Mouse (Mus musculus): ENCODE measurements at regions not wholly inside any gene's neighbourhood (a gene's known extent, or its start where the extent isn't known, plus 50 kb on each side); places are given as distances from the start of the nearest gene placed in this dataset.

- no peak for ATAC-seq (replicated peaks; ENCODE audit: poor library complexity)
These were observed 99.1 kb upstream of the Zmiz1 start for GRCm38 (mm10) chr14:25359824-25360294.

GRCm38 (mm10) chr14:25360726-25361125 lies 98.3 kb upstream of the Zmiz1 start:
- ATAC-seq (replicated peaks; ENCODE audit: poor library complexity): no peak

GRCm38 (mm10) chr14:25361129-25361528 lies 97.9 kb upstream of the Zmiz1 start:
- ATAC-seq (replicated peaks; ENCODE audit: poor library complexity): no peak

GRCm38 (mm10) chr14:25362771-25363170 lies 96.2 kb upstream of the Zmiz1 start:
- ATAC-seq (replicated peaks; ENCODE audit: poor library complexity): peak; percentile 76

- ATAC-seq (replicated peaks; ENCODE audit: poor library complexity): no peak
These were observed 93.7 kb upstream of the Zmiz1 start for GRCm38 (mm10) chr14:25365226-25365800.

GRCm38 (mm10) chr14:25366009-25366408 lies 93.0 kb upstream of the Zmiz1 start:
- no peak; the same call in 1 of the 2 replicates for ATAC-seq (replicated peaks; ENCODE audit: poor library complexity)

GRCm38 (mm10) chr14:25370306-25371020 lies 88.5 kb upstream of the Zmiz1 start:
- ATAC-seq (replicated peaks; ENCODE audit: poor library complexity): no peak

GRCm38 (mm10) chr14:25371021-25371400 lies 88.0 kb upstream of the Zmiz1 start:
- ATAC-seq (replicated peaks; ENCODE audit: poor library complexity): no peak

GRCm38 (mm10) chr14:25371661-25372060 lies 87.3 kb upstream of the Zmiz1 start:
- ATAC-seq (replicated peaks; ENCODE audit: poor library complexity): no peak

- 0 out of 2 replicates have a peak, but pooled peaks have one; percentile 33 for ATAC-seq (replicated peaks; ENCODE audit: poor library complexity)
These were observed 86.4 kb upstream of the Zmiz1 start for GRCm38 (mm10) chr14:25372581-25372980.

GRCm38 (mm10) chr14:25373167-25373566 lies 85.8 kb upstream of the Zmiz1 start:
- ATAC-seq (replicated peaks; ENCODE audit: poor library complexity): no peak

- no peak for ATAC-seq (replicated peaks; ENCODE audit: poor library complexity)
These were observed 84.0 kb upstream of the Zmiz1 start for GRCm38 (mm10) chr14:25375001-25375400.

GRCm38 (mm10) chr14:25377091-25377490 lies 81.9 kb upstream of the Zmiz1 start:
- no peak for ATAC-seq (replicated peaks; ENCODE audit: poor library complexity)

- ATAC-seq (replicated peaks; ENCODE audit: poor library complexity): 0 out of 2 replicates have a peak, but pooled peaks have one; percentile 9
These were observed 81.5 kb upstream of the Zmiz1 start for GRCm38 (mm10) chr14:25377554-25377899.

- ATAC-seq (replicated peaks; ENCODE audit: poor library complexity): peak; percentile 79
These were observed 80.9 kb upstream of the Zmiz1 start for GRCm38 (mm10) chr14:25377900-25378716.

GRCm38 (mm10) chr14:25378717-25379224 lies 80.2 kb upstream of the Zmiz1 start:
- ATAC-seq (replicated peaks; ENCODE audit: poor library complexity): peak; percentile 66

GRCm38 (mm10) chr14:25383169-25383824 lies 75.7 kb upstream of the Zmiz1 start:
- no peak for ATAC-seq (replicated peaks; ENCODE audit: poor library complexity)

GRCm38 (mm10) chr14:25385644-25386043 lies 73.3 kb upstream of the Zmiz1 start:
- no peak for ATAC-seq (replicated peaks; ENCODE audit: poor library complexity)

- ATAC-seq (replicated peaks; ENCODE audit: poor library complexity): no peak
These were observed 71.2 kb upstream of the Zmiz1 start for GRCm38 (mm10) chr14:25387780-25388179.

GRCm38 (mm10) chr14:25389314-25389713 lies 69.7 kb upstream of the Zmiz1 start:
- ATAC-seq (replicated peaks; ENCODE audit: poor library complexity): 0 out of 2 replicates have a peak, but pooled peaks have one; percentile 23

GRCm38 (mm10) chr14:25392412-25392811 lies 66.6 kb upstream of the Zmiz1 start:
- peak; percentile 25; the same call in 1 of the 2 replicates for ATAC-seq (replicated peaks; ENCODE audit: poor library complexity)
